8 mouse cellular contexts compared by ENCODE assay signal in genomic region chr11:27264253-27264652, GRCm38 (mm10).
DNase-seq lines count a peak whose midpoint lies in the region; ATAC-seq and TF ChIP-seq lines count a peak whose summit lies in the region.

No protein-coding gene starts in this region.

- no peaks in the 10 kb centered on the region for H3K9me3 ChIP-seq in heart, postnatal 0 days (replicated peaks; ENCODE audit: control insufficient read depth, low read length)
- no peaks in the 10 kb centered on the region for H3K9me3 ChIP-seq in embryonic facial prominence, embryonic 11.5 days (replicated peaks; ENCODE audit: control insufficient read depth, low read length)

- no peaks in the 10 kb centered on the region for H3K36me3 ChIP-seq in heart, postnatal 0 days (replicated peaks; ENCODE audit: control insufficient read depth, insufficient read depth, low read length)
- no peaks in the 10 kb centered on the region for H3K36me3 ChIP-seq in embryonic facial prominence, embryonic 11.5 days (replicated peaks; ENCODE audit: control insufficient read depth, insufficient read depth, low read depth, low read length)

- intact Hi-C loops in heart, postnatal 25 days (cut with DNase I) = no loop called here
- intact Hi-C loops in left cerebral cortex, postnatal 14 days (cut with DNase I) = no loop called here

- TF ChIP-seq CTCF in heart, postnatal 0 days (IDR thresholded peaks at IDR 0.05; ENCODE audit: low read depth) = peak; percentile 44

- no peaks in the 10 kb centered on the region for H3K4me1 ChIP-seq in heart, postnatal 0 days (ENCODE audit: control insufficient read depth, insufficient read depth)
- no peaks in the 10 kb centered on the region for H3K4me1 ChIP-seq in embryonic facial prominence, embryonic 11.5 days (ENCODE audit: control insufficient read depth, insufficient read depth, low read length)

- H3K9ac ChIP-seq in heart, postnatal 0 days (replicated peaks; ENCODE audit: low read depth, low read length) = no peak overlapping the region
- H3K9ac ChIP-seq in embryonic facial prominence, embryonic 11.5 days (replicated peaks; ENCODE audit: low read length) = no peak overlapping the region

- H3K27ac ChIP-seq in heart, postnatal 0 days (ENCODE audit: low read depth) = no peak overlapping the region
- no peak overlapping the region for H3K27ac ChIP-seq in embryonic facial prominence, embryonic 11.5 days (replicated peaks; ENCODE audit: low read depth, low read length)

- no peak overlapping the region for H3K4me2 ChIP-seq in heart, postnatal 0 days (ENCODE audit: low read depth, low read length)
- no peak overlapping the region for H3K4me2 ChIP-seq in embryonic facial prominence, embryonic 11.5 days (ENCODE audit: low read depth, low read length)

- no peak for ATAC-seq in heart, postnatal 0 days (ENCODE audit: insufficient read depth, low read depth)
- no peak for ATAC-seq in embryonic facial prominence, embryonic 11.5 days (replicated peaks; ENCODE audit: insufficient number of reproducible peaks, low FRiP score, low TSS enrichment, low read depth)

- TF ChIP-seq EP300 in heart, postnatal 0 days (IDR thresholded peaks at IDR 0.05; ENCODE audit: low read depth) = no peak

- no peak for DNase-seq in heart, postnatal 0 days (ENCODE audit: low spot score)
- no peak for DNase-seq in heart, postnatal 25 days (ENCODE audit: low spot score)
- DNase-seq in adipocyte (ENCODE audit: low spot score) = peak; percentile 21
- peak; percentile 76 for DNase-seq in embryonic facial prominence, embryonic 11.5 days (ENCODE audit: low spot score)
- peak; percentile 1 for DNase-seq in induced T-regulatory cell, adult 2 months (ENCODE audit: low read depth)
- DNase-seq in left cerebral cortex, postnatal 14 days (ENCODE audit: low spot score in 2 of 2) = peak; percentile 58 to 60
- DNase-seq in retina, embryonic 14.5 days (ENCODE audit: low spot score) = peak; percentile 79
- no peak for DNase-seq in heart, adult 11 months

- H3K27me3 ChIP-seq in heart, postnatal 0 days (ENCODE audit: control insufficient read depth, insufficient read depth, low read length) = no peaks in the 10 kb centered on the region
- no peaks in the 10 kb centered on the region for H3K27me3 ChIP-seq in embryonic facial prominence, embryonic 11.5 days (ENCODE audit: control insufficient read depth, insufficient read depth, low read length)

- 3% methylated on average over 1 of the region's 1 CpGs for WGBS in heart, postnatal 0 days
- WGBS in embryonic facial prominence, embryonic 11.5 days = 0% methylated on average over 1 of the region's 1 CpGs

- no peak overlapping the region for H3K4me3 ChIP-seq in heart, postnatal 0 days (ENCODE audit: low read depth, low read length)
- H3K4me3 ChIP-seq in embryonic facial prominence, embryonic 11.5 days (ENCODE audit: low read depth, low read length) = no peak overlapping the region

Comparison
In these comparisons a context has a peak if more than half of its experiments do, and no peak if none do; other contexts are left out.
1. DNase-seq: peak in adipocyte (single experiment), embryonic facial prominence, embryonic 11.5 days (single experiment), induced T-regulatory cell, adult 2 months (single experiment), left cerebral cortex, postnatal 14 days (2 of 2) and retina, embryonic 14.5 days (single experiment); none in heart, postnatal 0 days (single experiment), heart, postnatal 25 days (single experiment) and heart, adult 11 months (single experiment).